Mouse (Mus musculus): ENCODE measurements around the gene Tshz3. TPM values are rescaled to one million over a fixed set of nuclear protein-coding genes. Genes with fewer than 3 reads are reported as not detected.

Tshz3 gene
- polyA plus RNA-seq, 1 experiment: 8.5 TPM

DNA sequence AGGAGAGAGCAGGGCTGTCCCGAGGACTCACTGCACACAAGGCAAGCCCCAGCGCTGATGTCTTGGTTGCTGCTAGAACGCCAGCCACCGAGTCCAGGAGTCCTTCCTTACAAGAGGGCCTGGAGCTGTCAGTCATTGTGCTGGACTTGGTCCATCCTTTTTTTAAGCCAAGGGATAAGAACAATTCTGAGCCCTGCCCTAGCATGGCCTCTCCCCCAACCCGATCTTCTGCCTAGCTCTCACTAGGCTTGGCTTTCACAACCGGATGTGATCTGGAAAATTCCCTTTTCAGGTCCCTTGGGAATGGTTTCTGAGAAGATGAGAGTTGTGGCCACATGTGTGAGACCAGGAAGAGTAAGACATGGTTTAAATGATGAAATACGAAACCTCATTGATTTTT is 34.5 kb upstream of the Tshz3 start:
- H3K36me3 ChIP-seq (ENCODE audit: control insufficient read depth, insufficient read depth): no peaks in the 10 kb centered on the region
- H3K79me2 ChIP-seq (ENCODE audit: control insufficient read depth, insufficient read depth): no peaks in the 10 kb centered on the region
- TF ChIP-seq MYOG (IDR thresholded peaks at IDR 0.05; ENCODE audit: control insufficient read depth, extremely low read depth, insufficient read length) (no peak), CTCF (IDR thresholded peaks at IDR 0.05; ENCODE audit: control insufficient read depth, insufficient read depth, insufficient read length) (no peak), USF1 (IDR thresholded peaks at IDR 0.05; ENCODE audit: low read depth) (no peak), MYOD1 (IDR thresholded peaks at IDR 0.05; ENCODE audit: control insufficient read depth, insufficient read length, low read depth) (no peak), FOSL1 (IDR thresholded peaks at IDR 0.05; ENCODE audit: insufficient read depth, low read length, poor library complexity, severe bottlenecking) (no peak), MAX (IDR thresholded peaks at IDR 0.05) (no peak), CEBPB (IDR thresholded peaks at IDR 0.05; ENCODE audit: low read depth) (no peak)
- H3K27me3 ChIP-seq (ENCODE audit: control insufficient read depth, insufficient read depth, insufficient read length): no peaks in the 10 kb centered on the region
- no peaks in the 10 kb centered on the region for H3K79me3 ChIP-seq (ENCODE audit: low read depth)
- H3K4me3 ChIP-seq (ENCODE audit: insufficient read depth, poor library complexity, severe bottlenecking): no peak overlapping the region
- H3ac ChIP-seq (ENCODE audit: control insufficient read depth, insufficient read length, low read depth): no peak overlapping the region

DNA sequence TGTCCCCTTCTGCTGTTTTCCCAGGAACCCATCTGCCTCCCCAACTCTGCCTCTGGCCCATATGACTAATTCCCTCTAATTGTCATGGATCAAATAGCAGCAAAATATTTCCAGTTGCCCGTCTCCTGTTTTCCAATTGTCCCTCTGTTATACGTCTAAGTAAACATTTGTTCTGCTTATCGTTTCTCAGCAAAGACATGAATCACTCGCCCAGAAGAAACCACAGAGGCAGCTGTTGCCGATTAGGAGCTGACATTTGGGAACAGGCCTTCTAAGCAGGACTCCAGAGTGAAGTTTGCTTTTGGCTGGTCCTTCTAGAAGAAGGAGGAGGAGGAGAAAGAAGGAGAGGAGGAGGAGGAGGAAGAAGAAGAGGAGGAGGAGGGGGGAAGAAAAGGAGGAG is 30.2 kb upstream of the Tshz3 start:
- Histone ChIP-seq H3K36me3 (ENCODE audit: control insufficient read depth, insufficient read depth) (no peaks in the 10 kb centered on the region), H3K27me3 (ENCODE audit: control insufficient read depth, insufficient read depth, insufficient read length) (no peaks in the 10 kb centered on the region), H3K4me3 (ENCODE audit: insufficient read depth, poor library complexity, severe bottlenecking) (no peak overlapping the region), H3K79me3 (ENCODE audit: low read depth) (no peaks in the 10 kb centered on the region), H3ac (ENCODE audit: control insufficient read depth, insufficient read length, low read depth) (no peak overlapping the region), H3K79me2 (ENCODE audit: control insufficient read depth, insufficient read depth) (no peaks in the 10 kb centered on the region)
- no peak for TF ChIP-seq CEBPB (IDR thresholded peaks at IDR 0.05; ENCODE audit: low read depth)
- peak; percentile 21 for TF ChIP-seq USF1 (IDR thresholded peaks at IDR 0.05; ENCODE audit: low read depth)
- peak; percentile 21 for TF ChIP-seq FOSL1 (IDR thresholded peaks at IDR 0.05; ENCODE audit: insufficient read depth, low read length, poor library complexity, severe bottlenecking)
- peak; percentile 95 for TF ChIP-seq MYOD1 (IDR thresholded peaks at IDR 0.05; ENCODE audit: control insufficient read depth, insufficient read length, low read depth)
- TF ChIP-seq MAX (IDR thresholded peaks at IDR 0.05): peak; percentile 37
- no peak for TF ChIP-seq MYOG (IDR thresholded peaks at IDR 0.05; ENCODE audit: control insufficient read depth, extremely low read depth, insufficient read length)
- no peak for TF ChIP-seq CTCF (IDR thresholded peaks at IDR 0.05; ENCODE audit: control insufficient read depth, insufficient read depth, insufficient read length)

DNA sequence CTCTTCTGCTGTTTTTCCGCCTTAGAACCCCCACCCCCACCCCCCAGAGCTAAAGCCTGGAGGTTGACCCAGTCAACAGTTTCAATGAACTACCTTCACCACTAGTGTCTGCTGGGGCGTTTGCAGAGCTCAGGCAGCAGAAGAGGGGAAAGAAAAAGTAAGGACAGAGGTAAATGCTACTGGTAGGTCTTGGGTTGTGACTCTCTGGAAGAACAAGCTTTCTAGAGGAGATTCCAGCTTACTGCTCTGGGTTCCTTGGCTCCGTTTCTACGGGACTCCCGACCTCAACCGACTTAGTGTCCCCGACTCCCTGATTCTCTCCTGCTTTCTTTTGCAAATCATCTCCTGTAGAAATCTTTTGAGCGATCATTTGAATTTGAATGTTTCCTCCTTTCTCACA is 19.9 kb upstream of the Tshz3 start:
- Histone ChIP-seq H3K36me3 (ENCODE audit: control insufficient read depth, insufficient read depth) (no peaks in the 10 kb centered on the region), H3K4me3 (ENCODE audit: insufficient read depth, poor library complexity, severe bottlenecking) (no peak overlapping the region), H3ac (ENCODE audit: control insufficient read depth, insufficient read length, low read depth) (no peak overlapping the region), H3K79me2 (ENCODE audit: control insufficient read depth, insufficient read depth) (no peaks in the 10 kb centered on the region), H3K79me3 (ENCODE audit: low read depth) (no peaks in the 10 kb centered on the region), H3K27me3 (ENCODE audit: control insufficient read depth, insufficient read depth, insufficient read length) (no peaks in the 10 kb centered on the region)
- TF ChIP-seq CTCF (IDR thresholded peaks at IDR 0.05; ENCODE audit: control insufficient read depth, insufficient read depth, insufficient read length): no peak
- no peak for TF ChIP-seq USF1 (IDR thresholded peaks at IDR 0.05; ENCODE audit: low read depth)
- TF ChIP-seq MAX (IDR thresholded peaks at IDR 0.05): no peak
- TF ChIP-seq MYOG (IDR thresholded peaks at IDR 0.05; ENCODE audit: control insufficient read depth, extremely low read depth, insufficient read length): no peak
- no peak for TF ChIP-seq MYOD1 (IDR thresholded peaks at IDR 0.05; ENCODE audit: control insufficient read depth, insufficient read length, low read depth)
- no peak for TF ChIP-seq FOSL1 (IDR thresholded peaks at IDR 0.05; ENCODE audit: insufficient read depth, low read length, poor library complexity, severe bottlenecking)
- no peak for TF ChIP-seq CEBPB (IDR thresholded peaks at IDR 0.05; ENCODE audit: low read depth)

DNA sequence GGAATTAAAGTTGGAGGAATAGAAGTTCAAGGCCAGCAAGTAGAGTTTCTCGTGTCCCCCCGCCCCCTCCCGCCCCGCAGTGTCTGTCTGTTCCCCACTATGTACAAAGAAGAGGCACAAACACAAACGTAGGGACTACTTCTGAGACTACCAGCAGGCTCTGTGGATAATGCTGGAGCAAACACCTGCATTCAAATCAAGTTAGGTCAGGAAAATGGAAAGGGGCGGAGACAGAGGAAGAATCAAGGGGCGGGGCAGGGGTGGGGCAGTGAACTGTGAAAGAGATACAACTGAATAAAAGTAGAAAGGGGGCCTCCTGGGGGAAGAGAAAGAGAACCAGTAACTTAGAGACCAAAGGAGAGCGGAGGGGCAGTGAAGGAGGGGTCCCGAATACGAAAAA is 19.4 kb upstream of the Tshz3 start:
- no peak for TF ChIP-seq MYOG (IDR thresholded peaks at IDR 0.05; ENCODE audit: control insufficient read depth, extremely low read depth, insufficient read length)
- no peak for TF ChIP-seq CTCF (IDR thresholded peaks at IDR 0.05; ENCODE audit: control insufficient read depth, insufficient read depth, insufficient read length)
- TF ChIP-seq MAX (IDR thresholded peaks at IDR 0.05): no peak
- no peak for TF ChIP-seq CEBPB (IDR thresholded peaks at IDR 0.05; ENCODE audit: low read depth)
- no peak for TF ChIP-seq MYOD1 (IDR thresholded peaks at IDR 0.05; ENCODE audit: control insufficient read depth, insufficient read length, low read depth)
- no peak for TF ChIP-seq USF1 (IDR thresholded peaks at IDR 0.05; ENCODE audit: low read depth)
- TF ChIP-seq FOSL1 (IDR thresholded peaks at IDR 0.05; ENCODE audit: insufficient read depth, low read length, poor library complexity, severe bottlenecking): no peak
- Histone ChIP-seq H3K79me3 (ENCODE audit: low read depth) (no peaks in the 10 kb centered on the region), H3K36me3 (ENCODE audit: control insufficient read depth, insufficient read depth) (no peaks in the 10 kb centered on the region), H3K27me3 (ENCODE audit: control insufficient read depth, insufficient read depth, insufficient read length) (no peaks in the 10 kb centered on the region), H3ac (ENCODE audit: control insufficient read depth, insufficient read length, low read depth) (no peak overlapping the region), H3K4me3 (ENCODE audit: insufficient read depth, poor library complexity, severe bottlenecking) (no peak overlapping the region), H3K79me2 (ENCODE audit: control insufficient read depth, insufficient read depth) (no peaks in the 10 kb centered on the region)

DNA sequence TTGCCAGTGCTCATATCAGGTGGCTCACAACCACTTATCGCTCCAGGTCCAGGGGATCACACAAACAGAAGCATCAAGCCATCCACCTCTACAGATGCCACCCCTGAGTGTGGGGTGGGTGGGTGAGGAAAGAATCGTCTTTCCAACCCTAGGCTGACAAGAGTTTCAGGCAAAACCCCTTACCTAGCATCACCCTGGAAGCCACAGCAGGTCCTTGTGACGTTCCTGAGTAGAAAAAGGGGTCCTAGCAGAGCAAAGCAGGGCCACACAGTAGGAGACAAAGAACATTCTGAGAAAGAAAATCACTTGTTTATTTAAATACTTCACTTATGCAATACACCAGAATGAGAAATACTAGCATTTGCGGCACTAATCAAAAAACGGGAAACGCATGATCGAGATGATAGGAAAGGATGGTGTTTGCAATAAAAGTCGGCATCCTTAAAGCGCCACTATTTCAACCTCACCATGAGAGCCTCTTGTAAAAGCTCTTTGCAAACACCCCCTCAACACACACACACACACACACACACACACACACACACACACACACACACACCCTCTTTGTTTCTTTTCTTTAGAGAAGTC is 18.8 kb upstream of the Tshz3 start:
- no peak overlapping the region for H3K4me3 ChIP-seq (ENCODE audit: insufficient read depth, poor library complexity, severe bottlenecking)
- no peak for TF ChIP-seq MAX (IDR thresholded peaks at IDR 0.05)
- no peak for TF ChIP-seq MYOG (IDR thresholded peaks at IDR 0.05; ENCODE audit: control insufficient read depth, extremely low read depth, insufficient read length)
- no peak for TF ChIP-seq CTCF (IDR thresholded peaks at IDR 0.05; ENCODE audit: control insufficient read depth, insufficient read depth, insufficient read length)
- no peak for TF ChIP-seq FOSL1 (IDR thresholded peaks at IDR 0.05; ENCODE audit: insufficient read depth, low read length, poor library complexity, severe bottlenecking)
- TF ChIP-seq MYOD1 (IDR thresholded peaks at IDR 0.05; ENCODE audit: control insufficient read depth, insufficient read length, low read depth): no peak
- TF ChIP-seq CEBPB (IDR thresholded peaks at IDR 0.05; ENCODE audit: low read depth): no peak
- no peak for TF ChIP-seq USF1 (IDR thresholded peaks at IDR 0.05; ENCODE audit: low read depth)

More for the DNA sequence above, 18.8 kb upstream of the Tshz3 start:
- Histone ChIP-seq H3K79me2 (ENCODE audit: control insufficient read depth, insufficient read depth) (no peaks in the 10 kb centered on the region), H3ac (ENCODE audit: control insufficient read depth, insufficient read length, low read depth) (no peak overlapping the region), H3K79me3 (ENCODE audit: low read depth) (no peaks in the 10 kb centered on the region), H3K36me3 (ENCODE audit: control insufficient read depth, insufficient read depth) (no peaks in the 10 kb centered on the region), H3K27me3 (ENCODE audit: control insufficient read depth, insufficient read depth, insufficient read length) (no peaks in the 10 kb centered on the region)

Measured in C2C12 (cell line).